Mouse (Mus musculus): Measurements from ENCODE around the gene Ghrh. TPM values are rescaled to one million over a fixed set of nuclear protein-coding genes. Genes with fewer than 3 reads are reported as not detected.

Ghrh gene
- polyA plus RNA-seq, 1 experiment, result not detected

DNA sequence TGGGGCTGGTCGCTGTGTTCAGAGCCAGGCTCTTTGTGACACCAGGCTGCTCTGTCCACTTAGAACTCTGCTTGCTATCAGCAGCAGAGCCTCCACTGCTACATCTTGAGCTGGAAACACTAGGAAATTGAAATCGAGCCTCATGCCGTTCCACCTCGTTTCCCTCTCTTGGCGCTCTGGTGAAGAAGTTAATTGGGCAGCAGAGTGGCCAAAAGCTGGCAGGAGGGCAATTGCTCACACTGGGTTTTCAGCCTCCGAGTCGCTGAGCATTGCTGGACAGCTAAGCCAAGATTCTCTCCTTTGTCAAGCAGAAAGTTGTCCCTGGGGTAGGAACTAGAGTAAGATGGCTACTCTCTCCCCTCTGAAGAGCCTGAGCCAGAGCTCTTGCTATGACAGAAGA is 33.0 kb downstream of the Ghrh start:
- Histone ChIP-seq H3K27ac (ENCODE audit: insufficient read depth, low read length) (no peak overlapping the region), H3K4me1 (ENCODE audit: control insufficient read depth, insufficient read depth, low read length) (peaks cover 2% of the 10 kb centered on the region; the same call in 1 of the 2 replicates), H3K4me3 (ENCODE audit: insufficient read depth, low read length) (no peak overlapping the region)
- TF ChIP-seq POLR2A (IDR thresholded peaks at IDR 0.05; ENCODE audit: extremely low read depth, insufficient read depth, low read length) (no peak), CTCF (IDR thresholded peaks at IDR 0.05; ENCODE audit: extremely low read depth, insufficient read depth, low read length) (no peak)

- no peak overlapping the region for H3K4me3 ChIP-seq (ENCODE audit: insufficient read depth, low read length)
- peaks cover 2% of the 10 kb centered on the region; the same call in 1 of the 2 replicates for H3K4me1 ChIP-seq (ENCODE audit: control insufficient read depth, insufficient read depth, low read length)
- no peak for TF ChIP-seq POLR2A (IDR thresholded peaks at IDR 0.05; ENCODE audit: extremely low read depth, insufficient read depth, low read length)
- TF ChIP-seq CTCF (IDR thresholded peaks at IDR 0.05; ENCODE audit: extremely low read depth, insufficient read depth, low read length), result no peak
- H3K27ac ChIP-seq (ENCODE audit: insufficient read depth, low read length), result no peak overlapping the region
Observed at GRCm38 (mm10) chr2:157313718-157314117, 33.6 kb downstream of the Ghrh start.

DNA sequence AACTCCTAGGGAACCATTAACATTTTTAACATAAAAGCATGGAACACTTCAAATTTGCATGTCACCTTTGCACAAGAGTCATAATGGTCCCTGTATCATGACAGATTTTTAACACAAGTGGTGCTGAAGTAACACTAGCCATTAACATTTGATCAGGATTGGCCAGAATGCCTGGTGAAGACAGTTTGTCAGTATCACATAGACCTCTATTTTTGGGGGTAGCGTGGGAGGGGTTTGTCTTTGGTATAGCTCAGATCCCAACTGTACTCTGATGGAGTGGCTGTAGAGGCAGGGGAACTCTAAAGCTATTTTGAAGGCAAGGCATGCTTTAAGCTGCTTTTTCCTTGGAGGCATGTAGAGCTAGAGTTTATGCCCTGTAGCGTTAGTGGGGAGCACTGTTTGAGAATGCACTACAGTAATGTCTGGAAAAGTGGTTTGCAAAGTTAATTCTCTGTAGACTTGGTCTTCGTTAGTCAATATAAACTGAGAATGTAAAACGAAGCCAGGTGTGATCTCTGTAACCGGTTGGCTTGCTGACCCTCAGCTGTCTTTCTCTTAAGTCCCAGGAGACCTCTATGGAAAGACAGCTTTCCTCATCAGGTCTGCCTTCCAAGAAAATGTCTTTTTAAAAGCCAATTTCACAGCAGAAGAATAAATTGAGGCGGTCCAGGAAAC is 36.2 kb downstream of the Ghrh start:
- H3K27ac ChIP-seq (ENCODE audit: insufficient read depth, low read length), result no peak overlapping the region
- peaks cover 3% of the 10 kb centered on the region for H3K4me1 ChIP-seq (ENCODE audit: control insufficient read depth, insufficient read depth, low read length)

DNA sequence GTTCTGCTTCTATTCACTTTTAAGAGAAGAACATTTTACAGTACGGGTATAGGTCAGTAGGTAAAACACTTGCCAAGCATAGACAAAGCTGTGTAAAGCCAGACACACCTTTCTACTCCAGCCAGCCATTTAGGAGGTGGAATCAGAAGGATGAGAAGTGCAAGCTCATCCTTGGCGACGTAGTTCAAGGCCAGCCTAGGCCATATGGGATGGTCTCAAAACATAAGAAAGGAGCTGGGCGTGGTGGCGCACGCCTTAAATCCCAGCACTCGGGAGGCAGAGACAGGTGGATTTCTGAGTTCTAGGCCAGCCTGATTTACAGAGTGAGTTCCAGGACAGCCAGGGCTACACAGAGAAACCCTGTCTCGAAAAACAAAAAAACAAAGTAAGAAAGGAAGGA is 37.7 kb downstream of the Ghrh start:
- peaks cover 3% of the 10 kb centered on the region for H3K4me1 ChIP-seq (ENCODE audit: control insufficient read depth, insufficient read depth, low read length)
- no peak overlapping the region for H3K4me3 ChIP-seq (ENCODE audit: insufficient read depth, low read length)
- TF ChIP-seq POLR2A (IDR thresholded peaks at IDR 0.05; ENCODE audit: extremely low read depth, insufficient read depth, low read length), result no peak
- no peak for TF ChIP-seq CTCF (IDR thresholded peaks at IDR 0.05; ENCODE audit: extremely low read depth, insufficient read depth, low read length)
- H3K27ac ChIP-seq (ENCODE audit: insufficient read depth, low read length), result no peak overlapping the region

More for the DNA sequence above, 36.2 kb downstream of the Ghrh start:
- TF ChIP-seq POLR2A (IDR thresholded peaks at IDR 0.05; ENCODE audit: extremely low read depth, insufficient read depth, low read length) (no peak), CTCF (IDR thresholded peaks at IDR 0.05; ENCODE audit: extremely low read depth, insufficient read depth, low read length) (no peak)
- H3K4me3 ChIP-seq (ENCODE audit: insufficient read depth, low read length), result no peak overlapping the region

DNA sequence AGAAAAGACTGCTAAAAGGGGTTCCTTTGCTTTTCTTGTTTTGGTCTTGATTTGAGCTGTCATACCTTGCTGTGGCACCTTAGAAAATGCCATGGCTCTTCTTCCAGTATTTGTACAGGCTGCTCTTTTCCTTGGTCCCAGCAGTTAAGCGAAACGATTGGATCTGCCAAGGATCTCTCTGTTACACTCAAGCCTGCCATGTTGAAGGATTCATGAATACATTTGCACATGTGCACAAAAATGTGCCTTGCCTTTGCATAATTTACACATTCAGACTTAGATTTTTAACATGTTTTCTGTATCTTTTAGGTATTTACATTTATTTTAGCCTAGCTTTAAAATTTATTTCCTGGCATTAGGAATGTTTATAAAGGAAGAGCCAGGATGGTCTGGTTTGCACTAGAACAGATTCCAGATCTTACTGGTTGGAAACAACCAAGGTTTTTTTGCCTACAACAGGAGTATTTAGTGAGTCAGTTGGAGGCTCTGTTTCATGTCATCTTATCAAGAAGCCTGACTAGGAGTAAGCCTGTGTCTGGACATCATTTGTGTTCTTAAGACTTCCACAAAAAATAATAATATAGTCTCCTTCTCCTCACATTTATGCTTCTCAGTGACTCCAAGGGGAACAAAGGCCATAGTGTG is 38.9 kb downstream of the Ghrh start:
- Histone ChIP-seq H3K4me1 (ENCODE audit: control insufficient read depth, insufficient read depth, low read length) (peaks cover 3% of the 10 kb centered on the region), H3K27ac (ENCODE audit: insufficient read depth, low read length) (no peak overlapping the region), H3K4me3 (ENCODE audit: insufficient read depth, low read length) (no peak overlapping the region)
- TF ChIP-seq POLR2A (IDR thresholded peaks at IDR 0.05; ENCODE audit: extremely low read depth, insufficient read depth, low read length) (no peak), CTCF (IDR thresholded peaks at IDR 0.05; ENCODE audit: extremely low read depth, insufficient read depth, low read length) (no peak)

DNA sequence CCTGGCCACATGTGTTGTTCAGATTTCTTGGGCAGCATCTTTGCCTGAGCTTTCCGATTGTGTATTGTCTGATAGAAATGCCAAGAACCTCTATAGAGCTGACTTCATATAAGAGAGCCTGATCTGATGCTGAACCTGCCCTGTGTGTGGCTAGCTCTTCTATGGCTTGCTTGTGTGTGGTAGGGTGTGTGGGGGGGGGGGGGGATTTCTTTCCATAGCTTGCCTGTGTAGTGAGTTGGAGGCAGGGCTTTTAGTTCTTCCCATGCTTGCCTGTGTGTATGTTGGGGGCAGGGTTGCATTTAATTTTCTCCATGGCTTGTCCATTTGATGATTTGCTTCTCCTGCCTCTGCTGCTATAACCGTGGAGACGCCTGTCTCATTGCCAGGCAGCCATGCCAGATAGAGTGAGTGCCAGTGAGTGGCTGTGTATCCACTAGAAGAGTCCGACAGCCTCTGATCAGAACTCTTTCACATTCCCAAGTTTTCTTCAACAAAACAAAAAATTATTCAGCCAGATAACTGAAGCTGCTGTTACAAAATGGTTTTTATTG is 39.5 kb downstream of the Ghrh start:
- H3K27ac ChIP-seq (ENCODE audit: insufficient read depth, low read length), result no peak overlapping the region
- TF ChIP-seq POLR2A (IDR thresholded peaks at IDR 0.05; ENCODE audit: extremely low read depth, insufficient read depth, low read length), result no peak
- no peak for TF ChIP-seq CTCF (IDR thresholded peaks at IDR 0.05; ENCODE audit: extremely low read depth, insufficient read depth, low read length)
- peaks cover 1% of the 10 kb centered on the region for H3K4me1 ChIP-seq (ENCODE audit: control insufficient read depth, insufficient read depth, low read length)
- H3K4me3 ChIP-seq (ENCODE audit: insufficient read depth, low read length), result no peak overlapping the region

DNA sequence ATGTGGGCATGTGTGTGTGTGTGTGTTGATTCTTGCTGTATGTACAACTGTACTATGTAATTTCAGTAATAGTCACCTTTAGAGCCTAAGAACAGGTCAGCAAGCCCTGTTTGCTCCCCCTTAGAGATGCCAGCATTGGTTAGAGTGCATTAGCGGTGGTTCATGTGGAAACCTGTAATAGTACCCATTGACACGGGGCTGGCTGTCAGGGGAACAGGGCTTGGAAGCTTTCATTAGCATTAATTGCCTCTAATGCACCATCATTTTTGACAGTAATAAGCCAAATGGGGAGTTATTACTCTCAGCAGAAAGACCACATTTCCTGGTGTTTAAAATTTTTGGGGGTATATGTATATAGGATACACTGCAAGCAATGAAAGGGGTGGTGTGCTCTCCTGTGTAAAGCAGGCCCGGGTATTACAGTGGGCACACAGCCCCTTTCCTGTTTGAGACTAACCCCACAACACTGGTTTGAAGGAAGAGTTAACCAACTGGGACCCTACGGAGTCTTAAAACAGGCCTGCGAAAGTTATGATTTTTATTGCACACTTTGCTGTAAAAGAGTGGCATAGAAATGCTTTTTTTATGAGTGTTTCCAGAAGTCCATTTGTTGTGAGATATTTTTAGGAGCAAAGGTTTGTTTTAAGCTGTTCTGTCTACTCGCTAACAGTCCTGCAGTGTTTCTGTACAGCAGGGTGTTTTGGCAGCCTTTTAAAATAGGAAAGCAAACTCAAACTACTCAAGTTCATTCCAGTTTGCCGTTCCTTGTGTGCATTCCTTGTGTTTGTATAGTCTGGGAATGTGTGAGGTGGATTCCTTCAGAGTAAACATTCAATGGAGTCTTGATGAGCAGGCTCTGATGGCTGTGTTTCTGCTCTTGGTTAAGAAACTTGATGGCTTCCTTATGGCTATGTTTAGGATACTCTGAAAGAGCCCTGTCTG is 40.9 kb downstream of the Ghrh start:
- H3K27ac ChIP-seq (ENCODE audit: insufficient read depth, low read length), result no peak overlapping the region
- TF ChIP-seq POLR2A (IDR thresholded peaks at IDR 0.05; ENCODE audit: extremely low read depth, insufficient read depth, low read length) (no peak), CTCF (IDR thresholded peaks at IDR 0.05; ENCODE audit: extremely low read depth, insufficient read depth, low read length) (no peak)
- peaks cover 1% of the 10 kb centered on the region for H3K4me1 ChIP-seq (ENCODE audit: control insufficient read depth, insufficient read depth, low read length)
- no peak overlapping the region for H3K4me3 ChIP-seq (ENCODE audit: insufficient read depth, low read length)

DNA sequence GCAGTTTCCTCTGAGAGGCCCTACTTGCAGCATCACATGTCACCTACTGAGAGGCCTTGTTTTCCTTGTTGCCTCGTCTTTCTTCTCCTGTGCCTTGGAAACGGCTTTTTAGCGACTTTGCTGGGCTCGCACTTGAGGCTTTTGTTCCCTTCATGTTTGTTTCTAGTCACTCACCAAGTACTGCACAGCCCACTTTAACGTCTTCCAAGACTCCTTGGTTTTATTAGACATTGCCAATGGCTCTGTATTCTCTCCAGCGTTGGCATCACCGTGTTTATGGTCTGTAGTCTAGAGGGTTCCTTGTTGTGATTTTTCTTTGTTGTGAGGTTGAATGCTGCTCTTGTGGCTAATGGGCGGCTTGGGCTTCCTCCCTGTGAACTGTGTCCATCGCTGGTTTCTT is 44.2 kb downstream of the Ghrh start:
- no peak overlapping the region for H3K27ac ChIP-seq (ENCODE audit: insufficient read depth, low read length)
- peaks cover 1% of the 10 kb centered on the region for H3K4me1 ChIP-seq (ENCODE audit: control insufficient read depth, insufficient read depth, low read length)
- no peak for TF ChIP-seq CTCF (IDR thresholded peaks at IDR 0.05; ENCODE audit: extremely low read depth, insufficient read depth, low read length)
- TF ChIP-seq POLR2A (IDR thresholded peaks at IDR 0.05; ENCODE audit: extremely low read depth, insufficient read depth, low read length), result no peak
- H3K4me3 ChIP-seq (ENCODE audit: insufficient read depth, low read length), result no peak overlapping the region

DNA sequence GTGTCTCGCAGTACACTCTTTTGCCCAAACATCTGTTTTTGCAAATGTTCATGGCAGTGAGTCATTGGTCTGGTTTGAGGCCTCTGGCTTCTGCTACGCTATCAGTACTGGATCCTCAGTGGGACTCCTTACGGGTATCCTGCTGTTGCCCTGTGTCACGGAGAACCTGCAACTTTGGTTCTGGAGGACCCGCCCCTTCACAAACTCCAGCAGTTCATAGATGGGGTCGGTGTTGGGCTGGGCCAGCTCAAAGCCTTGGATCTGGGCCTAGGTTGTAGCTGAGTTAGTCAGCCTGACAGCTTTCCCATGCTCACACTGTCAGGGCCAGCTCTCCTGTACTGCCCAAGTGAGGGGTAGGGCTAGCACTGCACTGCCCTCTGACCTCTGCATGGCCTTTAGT is 47.3 kb downstream of the Ghrh start:
- no peak overlapping the region for H3K4me3 ChIP-seq (ENCODE audit: insufficient read depth, low read length)
- no peak overlapping the region for H3K27ac ChIP-seq (ENCODE audit: insufficient read depth, low read length)
- TF ChIP-seq CTCF (IDR thresholded peaks at IDR 0.05; ENCODE audit: extremely low read depth, insufficient read depth, low read length), result no peak
- no peak for TF ChIP-seq POLR2A (IDR thresholded peaks at IDR 0.05; ENCODE audit: extremely low read depth, insufficient read depth, low read length)
- H3K4me1 ChIP-seq (ENCODE audit: control insufficient read depth, insufficient read depth, low read length), result no peaks in the 10 kb centered on the region

Measured in cortical plate, adult 2 months (tissue).